Mouse (Mus musculus) kidney, postnatal 10 days (tissue): ENCODE measurements around the gene Aatf.
A peak's percentile ranks its signal among the peaks of the same experiment; 100 is the strongest.

Experiments
- DNase-seq: peaks from one replicate; pipeline ENCODE4 v3.0.0; 2021; ENCODE audit warnings: mixed read lengths

Gene Aatf

DNA sequence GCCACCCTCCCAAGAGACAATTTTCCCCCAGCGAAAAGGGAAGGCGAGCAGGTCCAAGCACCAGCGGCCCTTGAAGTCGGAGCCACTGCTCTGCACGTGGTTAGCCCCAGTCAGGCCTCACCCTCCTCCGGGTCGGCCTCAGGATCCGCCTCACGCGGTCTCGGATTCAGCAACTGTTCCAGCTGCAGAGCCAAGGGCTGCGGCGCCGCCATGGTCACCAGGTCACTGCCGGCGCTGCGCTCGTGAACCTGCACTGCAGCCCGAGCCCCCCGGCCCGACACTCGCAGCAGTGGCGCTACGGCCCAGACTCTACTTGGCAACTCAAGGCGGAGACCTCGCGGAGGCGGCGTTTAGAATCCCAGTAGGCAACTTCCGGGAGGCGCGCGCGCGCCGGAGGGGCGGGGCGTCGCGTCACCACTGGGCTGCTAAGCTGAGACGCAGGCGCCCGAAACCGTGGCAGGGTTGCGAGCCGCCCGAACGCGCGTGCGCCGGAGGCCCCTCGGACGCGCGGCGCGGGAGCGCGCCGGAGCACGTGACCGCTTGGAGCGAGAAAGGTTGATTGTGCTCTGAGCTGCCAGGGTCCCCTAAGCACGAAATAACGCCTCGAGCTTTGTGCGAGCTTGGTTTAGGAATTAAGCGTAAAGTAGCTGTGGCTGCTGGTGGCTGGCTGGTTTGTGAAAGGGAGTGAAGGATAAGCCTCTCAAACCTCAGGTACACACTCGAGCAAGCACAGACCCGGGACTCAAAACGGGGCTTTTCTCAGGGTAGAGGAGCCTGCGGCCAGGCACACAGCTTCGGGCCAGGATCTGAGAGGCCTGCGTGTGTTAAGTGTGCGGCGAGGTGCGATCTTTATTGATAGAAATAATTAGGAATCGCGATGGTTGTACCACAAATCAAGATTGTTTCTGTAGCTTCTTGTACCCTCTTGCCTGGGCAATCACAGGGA, at the start of gene Aatf:
TSS of gene Aatf (minus strand) at position 352 of the 946 bp plus-strand sequence.
- peak; percentile 99 for DNase-seq

DNA sequence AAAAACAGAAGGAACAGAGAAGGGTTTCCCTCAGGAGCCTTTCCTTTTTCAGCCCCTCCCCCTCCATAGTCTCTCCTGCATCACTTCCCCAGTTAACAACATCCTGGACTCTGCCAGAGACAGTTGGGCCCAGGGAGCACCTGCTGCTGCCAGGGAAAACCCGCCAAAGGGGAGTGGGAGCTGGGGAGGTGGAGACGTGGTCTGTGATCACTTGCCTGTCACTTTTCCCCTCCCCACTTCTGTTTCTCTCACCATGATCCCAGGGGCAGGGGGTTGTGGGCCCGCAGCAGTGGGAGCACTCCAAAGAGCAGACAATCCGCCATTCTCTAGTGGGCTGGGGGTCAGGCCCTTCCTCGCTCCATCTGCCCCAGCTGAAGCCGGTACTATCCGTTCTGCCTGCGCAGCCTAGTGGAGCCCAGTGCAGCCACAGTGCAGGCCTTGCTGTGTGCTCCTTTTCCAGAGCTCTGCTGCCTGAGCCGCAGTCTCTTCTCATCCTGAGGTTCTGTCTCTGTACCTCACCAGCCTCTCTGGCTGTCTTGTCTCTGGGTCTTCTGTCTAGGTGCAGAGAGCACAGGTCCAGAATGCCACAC, 49.5 kb upstream of the Aatf start:
- no peak for DNase-seq

DNA sequence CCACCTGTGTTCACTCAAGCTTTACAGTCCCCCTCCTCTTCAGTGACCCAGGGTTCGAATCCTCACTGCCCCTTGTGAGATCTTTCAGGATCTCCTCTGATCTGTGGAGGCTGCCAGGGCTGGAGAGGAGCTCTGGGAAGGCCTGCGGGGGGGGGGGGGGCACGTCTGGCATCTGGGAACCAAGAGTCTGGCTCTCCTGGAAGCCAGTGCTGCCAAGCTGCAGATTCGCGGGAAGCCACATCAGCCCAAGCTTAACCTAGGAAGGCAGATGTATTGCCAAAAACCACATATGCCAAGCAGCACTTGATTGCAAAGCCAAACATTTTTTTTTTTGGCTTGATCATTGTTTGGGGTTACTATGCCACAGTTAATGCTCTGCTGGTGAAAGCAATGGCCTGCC, 48.2 kb upstream of the Aatf start:
- no peak for DNase-seq

GRCm38 (mm10) chr11:84553821-84554450, 40.6 kb upstream of the Aatf start:
- no peak for DNase-seq

- no peak for DNase-seq
These were observed 38.0 kb upstream of the Aatf start for GRCm38 (mm10) chr11:84551296-84551695.

- no peak for DNase-seq
These were observed 36.0 kb upstream of the Aatf start for GRCm38 (mm10) chr11:84549258-84549791.

DNA sequence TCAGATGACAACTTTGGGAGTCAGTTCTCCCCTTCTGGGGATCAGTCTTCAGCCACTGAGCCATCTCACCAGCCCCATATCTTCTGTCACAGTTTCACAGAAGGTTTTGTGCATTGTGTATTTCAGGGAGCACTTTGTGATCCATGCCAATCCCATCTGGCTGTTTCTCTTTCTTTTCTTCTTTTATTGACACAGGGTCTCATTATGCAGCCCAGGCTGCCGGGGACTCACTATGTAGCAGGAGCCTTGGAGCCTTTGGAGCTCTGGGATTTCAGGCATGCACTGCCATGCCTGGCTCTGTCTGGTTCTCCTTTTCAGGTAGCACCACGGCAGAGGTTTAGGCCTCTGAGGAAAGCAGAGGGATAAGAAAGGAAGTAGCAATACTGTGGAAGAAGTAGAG, 35.0 kb upstream of the Aatf start:
- DNase-seq: no peak

- DNase-seq: no peak
These were observed 26.7 kb upstream of the Aatf start for GRCm38 (mm10) chr11:84539981-84540380.

DNA sequence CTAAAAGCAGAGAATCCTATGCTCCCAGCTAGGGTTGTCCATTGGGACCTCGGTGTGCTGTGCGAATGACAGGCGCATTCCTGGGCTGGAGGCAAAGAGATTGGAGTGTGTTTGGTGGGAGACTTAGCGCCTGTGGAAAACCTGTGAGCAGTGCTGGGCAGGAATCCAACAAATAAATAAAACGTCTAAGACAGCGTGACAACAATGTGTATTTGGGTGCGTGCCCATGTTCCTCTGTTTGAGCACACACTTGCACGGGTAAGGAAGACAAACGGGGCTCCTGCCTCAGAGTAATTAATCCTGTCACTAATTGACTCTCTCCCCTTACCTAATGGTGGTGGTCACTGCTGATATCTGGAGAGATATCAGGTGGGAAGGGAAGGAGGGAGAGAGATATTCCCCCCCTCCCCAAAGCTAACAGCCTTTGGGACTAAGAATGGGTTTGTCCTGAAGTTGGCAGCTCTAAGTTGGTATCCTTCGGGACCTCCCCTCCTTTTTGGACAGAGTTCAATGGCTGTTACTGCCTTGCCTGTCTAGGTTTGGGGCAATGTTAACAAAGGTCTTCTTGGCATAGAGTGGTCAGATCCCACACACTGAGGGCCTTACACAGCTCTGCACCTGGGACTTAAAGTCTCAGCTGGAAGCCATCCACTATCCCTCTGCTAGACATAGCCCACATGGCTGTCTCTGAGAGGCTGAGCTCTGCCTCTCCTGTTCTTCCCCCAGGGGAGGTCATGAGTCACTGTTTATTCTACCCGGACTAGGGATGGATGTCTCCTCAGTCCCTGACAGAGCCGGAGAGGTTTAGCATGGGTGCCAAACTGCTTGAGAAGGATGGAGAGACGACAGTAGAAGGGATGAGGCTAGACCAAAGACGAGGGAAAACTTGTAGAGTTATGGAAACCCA, 16.7 kb upstream of the Aatf start:
- peak; percentile 52 for DNase-seq

- DNase-seq: peak; percentile 52
These were observed 15.9 kb upstream of the Aatf start for GRCm38 (mm10) chr11:84529143-84529755.

DNA sequence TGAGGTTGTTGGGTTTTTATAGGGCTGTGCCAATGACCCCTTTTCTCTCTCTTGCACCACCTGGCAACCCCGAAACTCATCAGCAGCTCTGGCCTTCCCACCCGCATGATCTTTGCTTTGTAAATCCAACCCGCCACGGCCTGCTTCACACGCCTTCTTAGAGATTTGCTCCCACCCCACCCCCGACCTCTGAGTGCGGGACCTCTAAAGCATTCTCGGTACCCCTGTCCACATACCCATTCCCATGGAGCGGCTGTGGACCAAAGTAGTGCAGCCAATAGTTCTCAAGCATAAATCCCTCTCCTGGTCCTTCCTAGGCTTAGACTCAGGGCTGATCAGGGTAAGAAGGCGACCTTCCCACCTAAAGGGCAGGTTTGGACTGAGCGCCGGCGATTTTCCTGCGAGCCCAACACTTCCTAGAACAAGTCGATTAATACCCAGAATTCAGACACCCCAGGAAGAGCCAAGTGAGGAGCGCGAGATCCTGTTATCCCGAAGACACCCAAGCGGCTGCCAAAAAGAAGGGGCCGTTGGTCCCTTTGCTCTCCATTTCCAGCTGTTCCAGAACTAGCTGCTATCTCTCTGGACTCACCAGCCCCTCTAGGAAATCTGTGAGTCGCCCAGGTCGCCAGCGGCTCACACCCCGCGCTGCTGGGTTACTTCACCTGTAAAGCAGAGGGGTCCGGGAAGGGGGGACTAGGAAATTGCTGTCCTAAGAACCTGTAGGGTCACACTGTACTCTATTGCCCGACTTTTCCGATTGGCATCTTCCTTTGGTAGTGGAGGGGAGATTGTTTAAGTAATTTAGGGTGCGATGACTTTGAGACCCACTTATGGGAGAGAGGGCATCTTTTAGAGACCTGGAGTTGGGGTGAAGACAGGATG, 13.9 kb upstream of the Aatf start:
- DNase-seq: no peak

GRCm38 (mm10) chr11:84526451-84526850, 13.1 kb upstream of the Aatf start:
- no peak for DNase-seq

DNA sequence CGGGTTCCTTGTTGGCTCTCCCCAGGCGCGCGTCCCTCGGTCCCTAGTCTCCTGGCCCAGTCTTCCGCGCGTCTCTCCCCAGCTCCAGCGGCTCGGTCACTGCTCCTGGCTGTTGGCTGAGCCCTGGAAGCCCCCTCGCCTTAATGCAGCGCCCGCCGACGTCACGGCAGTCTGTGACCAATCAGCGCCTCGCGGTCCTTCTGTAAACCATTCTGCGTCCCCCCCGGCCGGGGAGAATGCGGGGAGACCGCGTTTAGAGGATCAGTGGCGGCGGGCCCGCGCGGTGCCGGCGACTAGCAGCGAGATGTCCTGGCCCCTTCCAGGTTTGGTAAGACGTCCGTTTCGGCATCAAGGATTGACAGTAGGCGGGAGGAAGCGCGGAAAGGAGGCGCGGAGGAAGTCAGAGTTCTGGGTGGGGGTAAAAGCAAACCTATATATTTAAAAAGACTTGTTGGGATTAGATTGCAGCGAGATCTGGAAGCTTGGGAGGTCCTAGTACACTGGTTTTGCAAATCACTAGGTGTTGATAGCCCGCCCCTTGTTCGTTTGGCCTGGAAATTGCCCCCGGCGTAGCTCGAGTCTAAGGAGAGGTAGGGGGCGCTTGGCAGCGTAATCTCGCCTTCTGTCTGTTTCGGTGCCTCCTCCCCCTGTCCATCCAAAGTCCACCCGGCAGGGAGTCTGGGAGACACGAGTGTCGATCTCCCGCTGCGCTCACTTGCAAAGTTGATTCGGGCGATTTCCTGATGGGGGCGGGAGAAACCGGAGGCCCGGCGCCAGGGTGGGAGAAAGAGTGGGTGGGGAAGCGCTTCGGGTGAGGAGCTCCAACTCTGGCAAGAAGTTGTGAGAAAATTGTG, 12.3 kb upstream of the Aatf start, which contains the start of gene Lhx1:
TSS of gene Lhx1 (minus strand) at position 115 of the 854 bp plus-strand sequence.
- DNase-seq: peak; percentile 86

DNA sequence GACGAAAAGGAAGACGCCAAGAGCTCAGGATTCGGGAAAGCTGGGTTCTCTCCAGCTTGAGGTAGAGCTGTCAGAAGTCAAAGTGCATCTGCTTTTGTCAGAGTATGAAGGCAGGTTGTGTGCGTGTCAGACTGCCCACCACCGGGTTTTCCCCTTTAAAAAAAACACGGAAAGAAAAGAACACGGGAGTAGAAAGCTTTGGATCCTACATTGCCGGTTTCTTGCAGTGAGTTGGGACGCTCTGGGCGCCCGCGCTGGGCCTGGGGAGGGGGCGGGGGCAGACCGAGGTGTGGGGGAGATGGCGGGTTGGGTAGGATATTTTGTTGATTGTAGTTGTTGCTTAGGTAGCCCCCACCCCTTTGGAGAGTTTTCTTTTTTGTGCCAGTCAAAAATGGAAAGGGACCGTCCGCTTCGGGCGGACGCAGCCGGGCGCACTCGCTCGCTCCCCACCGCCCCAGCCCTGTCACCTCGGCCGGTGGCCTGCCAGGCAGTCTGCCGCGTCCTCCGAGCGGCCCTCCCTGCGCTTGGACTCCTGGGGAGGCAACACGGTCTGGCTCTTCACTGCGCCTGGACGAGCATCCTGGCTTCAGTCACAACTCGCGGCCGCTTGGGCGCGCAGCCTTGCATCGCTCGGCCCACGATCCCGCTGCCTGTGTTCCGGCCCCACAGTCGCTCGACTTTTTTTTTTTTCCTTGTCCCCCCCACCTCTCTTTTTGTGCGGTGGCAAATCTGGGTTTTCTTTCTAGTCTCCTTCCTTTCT, 11.4 kb upstream of the Aatf start:
- DNase-seq: peak; percentile 66

GRCm38 (mm10) chr11:84523841-84524510, 10.7 kb upstream of the Aatf start:
- peak; percentile 42 for DNase-seq

- peak; percentile 33 for DNase-seq
These were observed 10.1 kb upstream of the Aatf start for GRCm38 (mm10) chr11:84523321-84523831.

DNA sequence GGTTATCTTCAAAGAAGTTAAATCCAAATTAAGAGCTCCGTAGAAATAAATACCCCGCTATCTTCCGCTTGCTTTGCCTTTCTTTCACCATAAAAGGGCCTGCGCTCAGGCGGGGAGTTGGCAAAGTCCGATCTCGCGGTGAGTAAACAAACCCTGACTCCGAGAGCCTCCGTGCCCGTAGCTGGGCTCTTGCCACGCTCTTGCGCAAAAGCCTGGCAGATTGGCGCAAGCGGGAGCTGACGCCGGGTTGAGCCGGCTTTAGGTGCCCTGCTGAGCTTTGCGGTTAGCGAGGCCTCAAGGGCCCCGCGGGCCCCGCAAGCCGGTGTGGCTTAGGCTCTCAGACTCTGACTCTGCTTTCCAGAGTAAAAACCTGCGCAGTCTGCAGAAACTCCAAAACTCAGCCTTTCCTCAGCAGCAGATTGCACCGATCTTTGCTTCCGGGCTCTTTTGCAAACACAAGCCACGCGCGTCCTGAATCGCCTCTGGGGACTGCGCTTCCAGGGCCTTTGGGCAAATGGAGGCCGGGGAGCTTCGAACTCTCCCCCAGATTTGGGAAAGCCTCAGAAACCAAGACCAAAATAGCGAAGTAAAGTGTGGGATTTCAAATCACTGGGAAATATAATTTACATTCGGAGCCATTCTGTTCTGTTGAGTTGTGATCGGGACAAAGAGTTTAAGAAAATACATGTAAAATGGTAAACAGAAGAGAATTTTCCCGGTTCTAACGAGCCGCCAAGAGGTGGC, 9.4 kb upstream of the Aatf start:
- peak; percentile 74 for DNase-seq
